39 mouse cellular contexts compared by ENCODE assay signal in the genomic region with DNA sequence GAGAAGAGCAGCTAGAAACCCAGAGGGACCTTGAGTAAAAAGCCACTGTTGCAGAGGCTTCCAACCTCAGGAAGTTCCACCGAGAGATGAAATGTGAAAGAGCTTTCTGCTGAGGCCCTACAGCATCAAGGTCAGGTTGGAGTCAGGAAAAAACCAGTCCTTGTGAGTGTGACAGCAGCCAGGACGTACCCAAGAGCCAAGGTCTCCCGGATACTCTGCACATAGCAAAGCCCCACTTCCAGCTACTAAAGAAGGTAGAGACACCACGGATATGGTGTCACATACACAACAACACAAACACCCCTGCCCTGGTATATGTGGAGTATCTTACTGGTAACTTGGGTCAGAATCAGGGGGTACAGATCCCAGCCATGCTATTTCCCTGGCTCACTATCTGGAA. TPM values are rescaled to one million over a fixed set of nuclear protein-coding genes. Genes with fewer than 3 reads are reported as not detected.
"Had no signal": no experiment of that assay in that cellular context is flagged by ENCODE, and none has a peak within 500 bp of the region (broad histone marks: within the 10 kb centered on the region; RNA-seq: fewer than 3 reads in every experiment).

No protein-coding gene starts in this region.

- DNase-seq: gastrocnemius, adult 2 months; gastrocnemius, postnatal 10 days; gastrocnemius, postnatal 36 days; heart, adult 18-20 months; heart, postnatal 10 days; kidney, adult 18-20 months; kidney, adult 8-10 months; kidney, postnatal 10 days; kidney, postnatal 25 days; kidney, postnatal 4 days; liver; liver, embryonic 13.5 days; liver, postnatal 0 days had no signal

- ATAC-seq: hindbrain, postnatal 0 days; intestine, embryonic 15.5 days; intestine, postnatal 0 days; liver, postnatal 0 days had no signal

RNA-seq across cellular contexts. Expression of a gene that starts 12.1 kb away (rescaled TPM):
- total RNA-seq: gastrocnemius, adult 2 months; gastrocnemius, postnatal 10 days; gastrocnemius, postnatal 36 days; heart, adult 18-20 months; heart, adult 8-10 months; heart, postnatal 10 days; heart, postnatal 25 days; hematopoietic stem cell, adult 5-6 weeks; hindbrain, postnatal 0 days; layer of hippocampus, adult 2 months; layer of hippocampus, postnatal 10 days; layer of hippocampus, postnatal 25 days; left cerebral cortex, adult 2 months; left cerebral cortex, postnatal 14 days; left cerebral cortex, postnatal 36 days had no signal
- polyA plus RNA-seq: heart, embryonic 10.5 days; heart, embryonic 12.5 days; heart, embryonic 14.5 days; heart, embryonic 16.5 days; hindbrain, embryonic 11.5 days; hindbrain, embryonic 13.5 days; hindbrain, embryonic 15.5 days; hindbrain, postnatal 0 days; intestine, embryonic 15.5 days; intestine, postnatal 0 days; kidney, embryonic 14.5 days; kidney, embryonic 16.5 days; limb, embryonic 10.5 days; limb, embryonic 12.5 days; limb, embryonic 14.5 days; liver, embryonic 11.5 days; liver, embryonic 13.5 days; liver, embryonic 15.5 days; liver, postnatal 0 days had no signal

RNA-seq across cellular contexts. Expression of a gene that starts 24.0 kb away (rescaled TPM):
- total RNA-seq: gastrocnemius, adult 2 months; gastrocnemius, postnatal 10 days; gastrocnemius, postnatal 36 days; heart, adult 18-20 months; heart, adult 8-10 months; heart, postnatal 10 days; heart, postnatal 25 days; hematopoietic stem cell, adult 5-6 weeks; hindbrain, postnatal 0 days; layer of hippocampus, adult 2 months; layer of hippocampus, postnatal 10 days; layer of hippocampus, postnatal 25 days; left cerebral cortex, adult 2 months; left cerebral cortex, postnatal 14 days; left cerebral cortex, postnatal 36 days had no signal
- polyA plus RNA-seq: heart, embryonic 10.5 days; heart, embryonic 12.5 days; heart, embryonic 14.5 days; heart, embryonic 16.5 days; hindbrain, embryonic 11.5 days; hindbrain, embryonic 13.5 days; hindbrain, embryonic 15.5 days; hindbrain, postnatal 0 days; intestine, embryonic 15.5 days; intestine, postnatal 0 days; kidney, embryonic 14.5 days; kidney, embryonic 16.5 days; limb, embryonic 10.5 days; limb, embryonic 12.5 days; limb, embryonic 14.5 days; liver, embryonic 11.5 days; liver, embryonic 13.5 days; liver, embryonic 15.5 days; liver, postnatal 0 days had no signal

RNA-seq across cellular contexts. Expression of a gene that starts 37.5 kb away (rescaled TPM):
- total RNA-seq: hematopoietic stem cell, adult 5-6 weeks had no signal
